Mouse (Mus musculus) limb, embryonic 12.5 days (tissue): Measurements from ENCODE around the gene Cpt1c. TPM values are rescaled to one million over a fixed set of nuclear protein-coding genes. Genes with fewer than 3 reads are reported as not detected.

Experiments
- ATAC-seq: fragments of 200-750 bp; cut with Nextera tagmentation; 2 replicates; pipeline ENCODE4 v1.8.0; 2017; ENCODE audit warnings: low read depth, moderate TSS enrichment; ENCODE audit not compliant: insufficient number of reproducible peaks, insufficient read depth, low FRiP score, low TSS enrichment
- H3K27ac ChIP-seq: fragments of 300-500 bp; sonication (generic); 2 replicates; pipeline ENCODE4 v1.5.1; 2016; ENCODE audit warnings: mild to moderate bottlenecking, moderate library complexity
- H3K27me3 ChIP-seq: fragments of 300-500 bp; sonication (generic); 2 replicates; pipeline ENCODE4 v1.6.1; 2016; ENCODE audit warnings: mild to moderate bottlenecking, moderate library complexity
- H3K36me3 ChIP-seq: fragments of 300-500 bp; sonication (generic); 2 replicates; pipeline ENCODE4 v1.6.1; 2016; ENCODE audit warnings: mild to moderate bottlenecking, moderate library complexity
- H3K4me1 ChIP-seq: fragments of 300-500 bp; sonication (generic); replicated peaks from 2 replicates; pipeline ENCODE4 v1.6.1; 2016
- H3K4me2 ChIP-seq: fragments of 300-500 bp; sonication (generic); 2 replicates; pipeline ENCODE4 v1.6.1; 2016; ENCODE audit warnings: mild to moderate bottlenecking, moderate library complexity
- H3K4me3 ChIP-seq: fragments of 300-500 bp; sonication (generic); replicated peaks from 2 replicates; pipeline ENCODE4 v1.5.1; 2016; ENCODE audit warnings: mild to moderate bottlenecking
- H3K9ac ChIP-seq: fragments of 300-500 bp; sonication (generic); replicated peaks from 2 replicates; pipeline ENCODE4 v1.6.1; 2016; ENCODE audit warnings: mild to moderate bottlenecking, moderate library complexity
- H3K9me3 ChIP-seq: fragments of 300-500 bp; sonication (generic); 2 replicates; pipeline ENCODE4 v1.6.1; 2016; ENCODE audit warnings: mild to moderate bottlenecking, moderate library complexity
- WGBS: fragments of 180-500 bp; shearing (Covaris S2); methylation state at CpG from one replicate; pipeline ENCODE4 v1.1.7; 2016; 5-methylcytosine and 5-hydroxymethylcytosine counted together
- polyA plus RNA-seq: library from polyadenylated mRNA; unstranded; fragments of >200 nt; fragmentation: Nextera tagmentation; extraction: Ambion mirVana; gene quantifications from 2 replicates; pipeline ENCODE4 v1.2.1, GENCODE M21; 2016

Cpt1c gene
- polyA plus RNA-seq, 1 experiment from 2014 or later = 27.8 TPM

GRCm38 (mm10) chr7:44962831-44963230, 11.8 kb downstream of the Cpt1c start:
- Histone ChIP-seq H3K9ac (no peak overlapping the region), H3K27me3 (no peaks in the 10 kb centered on the region), H3K4me1 (no peaks in the 10 kb centered on the region), H3K4me2 (no peak overlapping the region), H3K27ac (no peak overlapping the region), H3K36me3 (peaks cover 77% of the 10 kb centered on the region), H3K4me3 (no peak overlapping the region), H3K9me3 (no peaks in the 10 kb centered on the region)
- 87% methylated on average over 5 of the region's 5 CpGs for WGBS
- ATAC-seq = no peak

DNA sequence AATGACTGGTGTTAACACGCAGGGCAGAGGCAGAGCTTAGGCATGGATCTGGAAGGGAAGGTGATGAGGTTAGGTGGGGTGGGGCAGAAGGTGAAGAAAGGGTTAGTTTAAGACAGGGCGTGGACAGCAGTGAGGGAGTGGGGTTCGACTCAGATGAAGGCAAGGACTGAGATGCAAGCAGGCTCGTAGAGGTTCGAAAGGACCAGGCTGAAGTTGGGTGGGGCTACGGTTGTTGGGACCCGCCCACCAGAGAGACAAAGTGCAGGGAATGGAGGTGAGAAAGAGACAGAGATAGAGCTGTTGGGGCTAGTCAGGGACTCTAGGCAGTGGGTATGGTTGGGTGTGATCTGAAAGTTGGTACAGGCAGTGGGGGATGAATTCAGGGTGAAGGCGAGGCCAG, 12.3 kb downstream of the Cpt1c start:
- Histone ChIP-seq H3K9ac (0 out of 2 replicates have a peak overlapping the region, but pooled peaks have one; percentile 18), H3K4me1 (no peaks in the 10 kb centered on the region), H3K27ac (no peak overlapping the region), H3K27me3 (no peaks in the 10 kb centered on the region), H3K4me3 (no peak overlapping the region), H3K4me2 (no peak overlapping the region), H3K9me3 (no peaks in the 10 kb centered on the region), H3K36me3 (peaks cover 74% of the 10 kb centered on the region)
- WGBS = 67% methylated on average over 8 of the region's 8 CpGs
- no peak for ATAC-seq

DNA sequence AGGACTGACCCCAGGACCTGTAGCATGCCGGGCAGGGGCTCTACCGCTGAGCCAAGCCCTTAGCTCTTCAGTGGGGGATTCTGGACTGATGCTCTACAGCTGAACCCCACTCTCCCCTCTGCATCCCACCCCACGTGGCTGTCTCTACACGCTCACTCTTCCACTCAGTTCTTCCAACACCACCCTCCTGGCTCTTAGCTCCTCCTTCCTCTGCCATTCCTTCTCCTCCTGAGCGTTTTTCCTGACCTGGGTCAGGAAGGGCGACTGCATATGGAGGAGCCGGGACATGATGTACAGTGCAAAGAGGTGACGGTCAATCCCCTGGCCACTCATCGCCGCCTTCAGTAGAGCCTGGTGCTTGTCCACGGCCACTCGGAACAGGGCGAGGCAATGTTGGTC, 14.1 kb downstream of the Cpt1c start:
- H3K27ac ChIP-seq = no peak overlapping the region
- no peak overlapping the region for H3K4me3 ChIP-seq
- 92% methylated on average over 13 of the region's 13 CpGs for WGBS

GRCm38 (mm10) chr7:44959874-44960511, 14.7 kb downstream of the Cpt1c start:
- Histone ChIP-seq H3K4me3 (no peak overlapping the region), H3K4me1 (no peaks in the 10 kb centered on the region), H3K9me3 (no peaks in the 10 kb centered on the region), H3K36me3 (peaks cover 53% of the 10 kb centered on the region), H3K27ac (no peak overlapping the region), H3K4me2 (no peak overlapping the region), H3K27me3 (no peaks in the 10 kb centered on the region), H3K9ac (no peak overlapping the region)
- WGBS = 86% methylated on average over 10 of the region's 10 CpGs
- ATAC-seq = no peak

More for the DNA sequence above, 14.1 kb downstream of the Cpt1c start:
- no peaks in the 10 kb centered on the region for H3K27me3 ChIP-seq
- no peaks in the 10 kb centered on the region for H3K9me3 ChIP-seq
- no peak overlapping the region for H3K4me2 ChIP-seq
- ATAC-seq = no peak
- no peak overlapping the region for H3K9ac ChIP-seq
- no peaks in the 10 kb centered on the region for H3K4me1 ChIP-seq
- H3K36me3 ChIP-seq = peaks cover 58% of the 10 kb centered on the region

DNA sequence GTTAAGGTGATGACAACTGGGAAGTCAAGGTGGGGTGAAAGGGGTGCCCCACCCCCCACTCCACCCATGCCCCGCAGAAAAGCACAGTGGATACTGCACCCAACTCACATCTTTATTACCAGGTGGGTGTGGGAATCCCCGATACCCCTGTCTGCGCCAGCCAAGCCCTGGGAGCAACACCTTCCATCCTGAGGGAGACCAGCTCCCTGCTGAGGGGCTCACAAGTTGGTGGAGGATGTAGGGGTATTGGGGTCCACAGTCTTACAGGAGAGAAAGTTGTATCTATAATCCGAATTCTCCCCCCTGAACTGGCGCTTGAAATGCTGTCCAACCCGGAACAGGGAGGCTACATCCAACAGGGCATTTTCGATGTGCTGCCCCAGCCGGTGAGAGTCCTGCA, 15.4 kb downstream of the Cpt1c start:
- Histone ChIP-seq H3K4me2 (no peak overlapping the region), H3K9me3 (no peaks in the 10 kb centered on the region), H3K27ac (no peak overlapping the region), H3K4me1 (no peaks in the 10 kb centered on the region), H3K9ac (no peak overlapping the region), H3K36me3 (peaks cover 49% of the 10 kb centered on the region), H3K4me3 (no peak overlapping the region), H3K27me3 (no peaks in the 10 kb centered on the region)
- 85% methylated on average over 8 of the region's 8 CpGs for WGBS
- no peak for ATAC-seq

DNA sequence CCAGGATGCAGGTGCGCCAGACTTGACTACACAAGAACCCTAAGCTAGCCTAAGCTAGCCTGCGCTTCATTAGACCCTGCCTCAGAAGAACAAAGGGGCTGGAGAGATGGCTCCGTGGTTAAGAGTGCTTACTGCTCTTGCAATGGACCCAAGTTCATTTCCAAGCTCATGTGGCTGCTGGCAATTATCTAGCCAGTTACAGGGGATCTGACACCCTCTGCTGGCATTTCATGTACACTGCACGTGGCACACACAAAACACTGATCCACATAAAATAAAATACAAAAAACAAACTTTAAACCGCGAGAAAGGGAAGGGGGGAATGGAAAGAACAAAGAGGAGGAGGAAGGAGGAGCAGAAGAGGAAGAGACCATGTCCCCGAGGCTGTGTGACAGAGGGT, 16.4 kb downstream of the Cpt1c start:
- H3K9ac ChIP-seq = no peak overlapping the region
- 0 out of 2 replicates have a peak, but pooled peaks cover 4% of the 10 kb centered on the region for H3K27me3 ChIP-seq
- no peak for ATAC-seq
- H3K27ac ChIP-seq = no peak overlapping the region
- H3K36me3 ChIP-seq = peaks cover 39% of the 10 kb centered on the region
- WGBS = 62% methylated on average over 7 of the region's 7 CpGs
- H3K4me2 ChIP-seq = no peak overlapping the region
- no peaks in the 10 kb centered on the region for H3K4me1 ChIP-seq
- H3K4me3 ChIP-seq = no peak overlapping the region
- H3K9me3 ChIP-seq = no peaks in the 10 kb centered on the region

GRCm38 (mm10) chr7:44957183-44957835, 17.3 kb downstream of the Cpt1c start:
- ATAC-seq = no peak
- H3K4me3 ChIP-seq = no peak overlapping the region

DNA sequence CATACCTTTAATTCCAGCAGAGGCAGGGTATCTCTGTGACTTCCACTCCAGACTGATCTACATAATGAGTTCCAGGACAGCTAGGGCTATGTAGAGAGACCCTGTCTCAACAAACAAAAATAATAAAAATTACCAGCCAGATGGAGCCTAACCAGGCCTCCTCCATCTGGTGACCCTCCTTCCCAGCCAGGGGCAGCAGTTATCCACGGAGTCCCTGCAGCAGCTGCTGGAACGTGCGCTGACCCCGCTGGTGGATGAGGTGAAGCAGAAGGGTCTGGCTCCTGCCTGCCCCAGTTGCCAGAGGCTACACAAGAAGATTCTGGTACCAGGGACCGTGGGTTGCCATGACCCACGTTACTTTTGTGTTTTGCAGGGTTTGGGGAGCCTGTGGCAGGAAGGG, 18.4 kb downstream of the Cpt1c start:
- Histone ChIP-seq H3K4me3 (no peak overlapping the region), H3K9me3 (no peaks in the 10 kb centered on the region), H3K27ac (no peak overlapping the region), H3K27me3 (peaks cover 13% of the 10 kb centered on the region), H3K4me2 (no peak overlapping the region), H3K9ac (no peak overlapping the region), H3K36me3 (peaks cover 21% of the 10 kb centered on the region), H3K4me1 (peaks cover 10% of the 10 kb centered on the region)
- WGBS = 49% methylated on average over 6 of the region's 6 CpGs
- no peak for ATAC-seq

More at GRCm38 (mm10) chr7:44957183-44957835, 17.3 kb downstream of the Cpt1c start:
- no peaks in the 10 kb centered on the region for H3K9me3 ChIP-seq
- H3K36me3 ChIP-seq = peaks cover 31% of the 10 kb centered on the region
- H3K4me1 ChIP-seq = peaks cover under 1% of the 10 kb centered on the region
- no peak overlapping the region for H3K27ac ChIP-seq
- no peak overlapping the region for H3K4me2 ChIP-seq
- no peak overlapping the region for H3K9ac ChIP-seq
- 0 out of 2 replicates have a peak, but pooled peaks cover 4% of the 10 kb centered on the region for H3K27me3 ChIP-seq
- 71% methylated on average over 20 of the region's 20 CpGs for WGBS

GRCm38 (mm10) chr7:44955628-44956027, 19.0 kb downstream of the Cpt1c start:
- no peaks in the 10 kb centered on the region for H3K9me3 ChIP-seq
- H3K27ac ChIP-seq = no peak overlapping the region
- WGBS = 55% methylated on average over 5 of the region's 5 CpGs
- peaks cover 10% of the 10 kb centered on the region for H3K4me1 ChIP-seq
- H3K4me3 ChIP-seq = no peak overlapping the region
- peaks cover 14% of the 10 kb centered on the region for H3K36me3 ChIP-seq
- peaks cover 19% of the 10 kb centered on the region for H3K27me3 ChIP-seq
- no peak for ATAC-seq
- H3K4me2 ChIP-seq = no peak overlapping the region
- H3K9ac ChIP-seq = no peak overlapping the region

DNA sequence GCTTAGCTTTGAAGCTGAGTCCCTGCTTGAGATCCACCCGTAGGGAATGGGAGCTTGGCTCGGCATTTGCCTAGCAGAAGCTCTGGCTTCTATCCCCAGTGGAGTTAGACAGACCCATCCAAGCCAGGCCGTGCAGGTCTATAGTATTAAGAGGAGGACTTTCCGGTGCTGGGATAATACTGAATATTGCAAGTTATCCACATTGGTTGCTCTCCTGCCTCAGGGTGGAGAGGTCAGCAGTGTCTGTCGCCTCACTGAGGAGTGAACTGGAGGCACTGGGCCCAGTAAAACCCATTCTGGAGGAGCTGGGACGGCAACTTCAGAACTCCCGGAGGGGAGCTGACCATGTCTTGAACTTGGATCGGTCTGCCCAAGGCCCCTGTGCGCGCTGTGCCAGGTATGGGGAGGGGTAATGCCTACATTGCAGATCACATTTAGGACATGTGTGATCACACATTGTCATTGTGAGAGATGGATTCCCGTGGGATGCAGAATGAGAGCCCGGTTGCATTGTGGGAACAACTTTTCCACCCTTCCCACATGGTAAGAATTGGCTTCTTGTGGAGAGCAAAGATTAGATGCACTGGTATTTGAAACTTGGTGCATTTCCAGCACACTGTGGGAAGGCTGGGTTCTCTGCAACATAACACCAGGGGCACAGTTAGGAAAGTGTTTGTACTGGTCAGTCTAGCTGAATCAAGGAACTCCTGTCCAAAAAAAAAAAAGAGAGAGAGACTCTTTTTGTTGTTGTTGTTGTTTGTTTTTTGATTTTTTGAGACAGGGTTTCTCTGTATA, 20.4 kb downstream of the Cpt1c start:
- H3K27ac ChIP-seq = no peak overlapping the region
- no peak overlapping the region for H3K4me2 ChIP-seq
- ATAC-seq = no peak
- WGBS = 82% methylated on average over 12 of the region's 12 CpGs
- peaks cover 4% of the 10 kb centered on the region; the same call in 1 of the 2 replicates for H3K36me3 ChIP-seq
- no peak overlapping the region for H3K9ac ChIP-seq
- H3K4me3 ChIP-seq = no peak overlapping the region
- peaks cover 10% of the 10 kb centered on the region for H3K4me1 ChIP-seq
- H3K9me3 ChIP-seq = no peaks in the 10 kb centered on the region
- H3K27me3 ChIP-seq = peaks cover 32% of the 10 kb centered on the region

- H3K36me3 ChIP-seq = no peaks in the 10 kb centered on the region
- no peak for ATAC-seq
- peaks cover 36% of the 10 kb centered on the region for H3K27me3 ChIP-seq
- H3K4me1 ChIP-seq = peaks cover 10% of the 10 kb centered on the region
- H3K27ac ChIP-seq = no peak overlapping the region
- 0 out of 2 replicates have a peak overlapping the region, but pooled peaks have one; percentile 3 for H3K4me3 ChIP-seq
- H3K9me3 ChIP-seq = no peaks in the 10 kb centered on the region
- H3K9ac ChIP-seq = no peak overlapping the region
- no peak overlapping the region for H3K4me2 ChIP-seq
- 55% methylated on average over 14 of the region's 14 CpGs for WGBS
These were observed 21.1 kb downstream of the Cpt1c start for GRCm38 (mm10) chr7:44953561-44953960.
